Mouse (Mus musculus): ENCODE results near the gene Pkdcc. TPM values are rescaled to one million over a fixed set of nuclear protein-coding genes. Genes with fewer than 3 reads are reported as not detected.

The Pkdcc gene
- total RNA-seq (2021), result 10 to 100 TPM; 86.3 to 90.2 TPM
- long read RNA-seq, experiment 1, transcript Pkdcc-204 (7 exons, 2,446 nt), result major isoform, 24 of 37 reads
- long read RNA-seq, experiment 1, partial matches to known transcripts, result 6 of 37 reads
- long read RNA-seq, experiment 1, other reads (novel, unspliced or antisense), result 7 of 37 reads
- long read RNA-seq, experiment 2, transcript Pkdcc-204 (7 exons, 2,446 nt), result major isoform, 36 of 51 reads
- long read RNA-seq, experiment 2, partial matches to known transcripts, result 5 of 51 reads
- long read RNA-seq, experiment 2, other reads (novel, unspliced or antisense), result 10 of 51 reads

GRCm38 (mm10) chr17:83214674-83215528 is at the start of gene Pkdcc:
Pkdcc (plus strand) TSS chr17:83215292.
- intact Hi-C loops (cut with DNase I), result loop anchor here (5.0 kb wide), 3 partner anchors 37 to 88 kb away; no protein-coding TSS in a partner anchor
- peak; percentile 77 to 92 for DNase-seq

GRCm38 (mm10) chr17:83166195-83166594 is 48.9 kb upstream of the Pkdcc start:
- DNase-seq, result peak in 1 of 2 experiments; percentile 4
- intact Hi-C loops (cut with DNase I), result no loop called here

GRCm38 (mm10) chr17:83176146-83176545 is 38.9 kb upstream of the Pkdcc start:
- no peak for DNase-seq
- intact Hi-C loops (cut with DNase I), result no loop called here

- intact Hi-C loops (cut with DNase I), result no loop called here
These were observed 36.5 kb upstream of the Pkdcc start for GRCm38 (mm10) chr17:83178483-83179150.

GRCm38 (mm10) chr17:83179151-83179531 is 36.0 kb upstream of the Pkdcc start:
- intact Hi-C loops (cut with DNase I), result no loop called here
- DNase-seq, result no peak

More at GRCm38 (mm10) chr17:83178483-83179150, 36.5 kb upstream of the Pkdcc start:
- no peak for DNase-seq

GRCm38 (mm10) chr17:83179569-83179968 is 35.5 kb upstream of the Pkdcc start:
- intact Hi-C loops (cut with DNase I), result no loop called here
- DNase-seq, result no peak

GRCm38 (mm10) chr17:83181086-83181485 is 34.0 kb upstream of the Pkdcc start:
- DNase-seq, result peak in 1 of 2 experiments; percentile 33
- intact Hi-C loops (cut with DNase I), result no loop called here

- intact Hi-C loops (cut with DNase I), result no loop called here
- no peak for DNase-seq
These were observed 33.5 kb upstream of the Pkdcc start for GRCm38 (mm10) chr17:83181592-83181991.

- no peak for DNase-seq
- intact Hi-C loops (cut with DNase I), result no loop called here
These were observed 32.9 kb upstream of the Pkdcc start for GRCm38 (mm10) chr17:83182061-83182664.

- intact Hi-C loops (cut with DNase I), result no loop called here
- DNase-seq, result no peak
These were observed 32.3 kb upstream of the Pkdcc start for GRCm38 (mm10) chr17:83182780-83183179.

GRCm38 (mm10) chr17:83187751-83188565 is 27.1 kb upstream of the Pkdcc start:
- no peak for DNase-seq
- intact Hi-C loops (cut with DNase I), result no loop called here

GRCm38 (mm10) chr17:83190810-83191209 is 24.3 kb upstream of the Pkdcc start:
- no peak for DNase-seq
- intact Hi-C loops (cut with DNase I), result no loop called here

GRCm38 (mm10) chr17:83194491-83194890 is 20.6 kb upstream of the Pkdcc start:
- no peak for DNase-seq
- intact Hi-C loops (cut with DNase I), result no loop called here

GRCm38 (mm10) chr17:83197361-83197923 is 17.6 kb upstream of the Pkdcc start:
- no peak for DNase-seq

GRCm38 (mm10) chr17:83200469-83200868 is 14.6 kb upstream of the Pkdcc start:
- intact Hi-C loops (cut with DNase I), result loop anchor here (5.0 kb wide), 1 partner anchor 43 kb away; no protein-coding TSS in a partner anchor
- no peak for DNase-seq

More at GRCm38 (mm10) chr17:83197361-83197923, 17.6 kb upstream of the Pkdcc start:
- intact Hi-C loops (cut with DNase I), result no loop called here

GRCm38 (mm10) chr17:83201257-83201656 is 13.8 kb upstream of the Pkdcc start:
- intact Hi-C loops (cut with DNase I), result loop anchor here (5.0 kb wide), 1 partner anchor 44 kb away; no protein-coding TSS in a partner anchor

GRCm38 (mm10) chr17:83203692-83204383 is 11.3 kb upstream of the Pkdcc start:
- no peak for DNase-seq
- intact Hi-C loops (cut with DNase I), result loop anchor here (5.0 kb wide), 1 partner anchor 47 kb away; no protein-coding TSS in a partner anchor

More at GRCm38 (mm10) chr17:83201257-83201656, 13.8 kb upstream of the Pkdcc start:
- no peak for DNase-seq

- DNase-seq, result no peak
- intact Hi-C loops (cut with DNase I), result no loop called here
These were observed 7.8 kb upstream of the Pkdcc start for GRCm38 (mm10) chr17:83207296-83207695.

Data from gastrocnemius, postnatal 36 days (tissue).